ENCODE assay signal across 34 mouse cellular contexts in the genomic region with DNA sequence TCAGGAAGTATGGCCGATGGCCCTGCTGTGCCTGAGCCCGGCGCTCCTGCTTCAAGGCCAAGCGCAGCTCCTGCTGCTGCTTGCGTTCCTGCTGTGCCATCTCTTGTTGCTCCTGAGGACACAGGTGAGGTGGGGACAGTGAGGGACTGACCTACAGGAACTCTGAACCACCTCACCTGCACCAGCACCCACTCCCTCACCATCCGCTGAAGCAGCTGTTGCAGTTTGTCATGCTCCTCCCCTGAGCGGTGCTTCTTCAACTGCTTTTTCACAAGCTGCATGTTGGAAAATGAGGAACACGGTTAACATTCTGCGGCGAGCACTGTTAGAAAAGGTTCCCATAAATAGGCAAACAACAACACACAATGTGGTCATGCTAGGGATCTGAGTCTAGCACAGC.
"Had no signal": no experiment of that assay in that cellular context is flagged by ENCODE, and none has a peak within 500 bp of the region (broad histone marks: within the 10 kb centered on the region; RNA-seq: fewer than 3 reads in every experiment).

No protein-coding gene starts in this region.

- ATAC-seq: hindbrain, embryonic 16.5 days; hindbrain, postnatal 0 days; inflammation-experienced regulatory T-cells, adult 6 months; intestine, embryonic 15.5 days; intestine, embryonic 16.5 days; intestine, postnatal 0 days had no signal

- H3K9me3 ChIP-seq: heart, embryonic 10.5 days; heart, embryonic 13.5 days; heart, embryonic 15.5 days; hindbrain, embryonic 10.5 days; hindbrain, embryonic 12.5 days; hindbrain, embryonic 13.5 days; hindbrain, embryonic 15.5 days; intestine, embryonic 15.5 days; kidney, embryonic 15.5 days had no signal

- H3K4me3 ChIP-seq: heart, embryonic 10.5 days; heart, embryonic 13.5 days; heart, embryonic 15.5 days; hindbrain, embryonic 10.5 days; hindbrain, embryonic 12.5 days; hindbrain, embryonic 13.5 days; hindbrain, embryonic 15.5 days; intestine, embryonic 15.5 days; kidney, embryonic 15.5 days; layer of hippocampus, adult 2 months had no signal

- H3K4me2 ChIP-seq: heart, embryonic 11.5 days; heart, embryonic 13.5 days; heart, embryonic 15.5 days; hindbrain, embryonic 12.5 days; hindbrain, embryonic 13.5 days; hindbrain, embryonic 14.5 days; hindbrain, embryonic 15.5 days; intestine, embryonic 15.5 days; kidney, embryonic 15.5 days had no signal

- H3K27ac ChIP-seq: heart, embryonic 10.5 days; heart, embryonic 13.5 days; heart, embryonic 15.5 days; hindbrain, embryonic 10.5 days; hindbrain, embryonic 12.5 days; hindbrain, embryonic 13.5 days; hindbrain, embryonic 14.5 days; hindbrain, embryonic 15.5 days; hindbrain, postnatal 0 days; intestine, embryonic 15.5 days; kidney, embryonic 15.5 days; kidney, postnatal 0 days; layer of hippocampus, adult 2 months had no signal

- H3K27me3 ChIP-seq: heart, embryonic 13.5 days; heart, embryonic 15.5 days; hindbrain, embryonic 12.5 days; hindbrain, embryonic 13.5 days; hindbrain, embryonic 15.5 days; intestine, embryonic 15.5 days; kidney, embryonic 15.5 days had no signal

- DNase-seq: heart, postnatal 10 days; heart, postnatal 14 days; heart, postnatal 36 days; heart, postnatal 4 days; kidney, adult 11 months; kidney, adult 18-20 months; kidney, adult 2 months; kidney, adult 8-10 months; kidney, adult 9 months; kidney, postnatal 10 days; kidney, postnatal 14 days; kidney, postnatal 25 days; kidney, postnatal 36 days; kidney, postnatal 4 days; layer of hippocampus, adult 9-11 months; layer of hippocampus, postnatal 36 days had no signal

- H3K9ac ChIP-seq: heart, embryonic 13.5 days; heart, embryonic 15.5 days; hindbrain, embryonic 12.5 days; hindbrain, embryonic 13.5 days; hindbrain, embryonic 14.5 days; hindbrain, embryonic 15.5 days; intestine, embryonic 15.5 days; kidney, embryonic 15.5 days had no signal
